Mouse (Mus musculus): Measurements from ENCODE around the gene Atp8b3. TPM values are rescaled to one million over a fixed set of nuclear protein-coding genes. Genes with fewer than 3 reads are reported as not detected.

The Atp8b3 gene
- total RNA-seq (2021): not detected
- polyA plus RNA-seq (2012; rRNA removed): 0.39 and 0.50 TPM in 2 replicates
- long read RNA-seq: 0 reads

- H3K4me3 ChIP-seq: no peak within 1 kb of the TSS
These were observed at the start of gene Atp8b3 for GRCm38 (mm10) chr10:80538710-80539394. TSS of gene Atp8b3 (minus strand) at chr10:80539124.

GRCm38 (mm10) chr10:80587305-80587657 is 48.4 kb upstream of the Atp8b3 start:
- Histone ChIP-seq H3K4me1 (ENCODE audit: control insufficient read depth, insufficient read depth, low read length) (peaks cover 25% of the 10 kb centered on the region), H3K9ac (ENCODE audit: low read depth, low read length) (no peak overlapping the region), H3K79me2 (replicated peaks; ENCODE audit: control insufficient read depth, insufficient read depth, low read length) (peaks cover 5% of the 10 kb centered on the region; the same call in 1 of the 2 replicates), H3K27me3 (ENCODE audit: control insufficient read depth, insufficient read depth, low read length) (no peaks in the 10 kb centered on the region), H3K4me3 (peak overlapping the region; percentile 37), H3K36me3 (ENCODE audit: control insufficient read depth, insufficient read depth, low read length) (no peaks in the 10 kb centered on the region), H3K27ac (peak overlapping the region; percentile 84)
- intact Hi-C loops (cut with DNase I): no loop called here
- peak; percentile 63 for TF ChIP-seq POLR2A (IDR thresholded peaks at IDR 0.05; ENCODE audit: insufficient read depth, low read depth, low read length)
- no peak for TF ChIP-seq CTCF (IDR thresholded peaks at IDR 0.05)
- TF ChIP-seq EP300 (IDR thresholded peaks at IDR 0.05; ENCODE audit: insufficient read depth, low read depth, low read length): peak; percentile 89; the same call in 1 of the 2 replicates
- WGBS: 34% methylated on average over 4 of the region's 4 CpGs
- DNase-seq: peak; percentile 66 to 74

More at GRCm38 (mm10) chr10:80538710-80539394, at the start of gene Atp8b3:
- TF ChIP-seq POLR2A (IDR thresholded peaks at IDR 0.05; ENCODE audit: insufficient read depth, low read depth, low read length) (no peak), CTCF (IDR thresholded peaks at IDR 0.05) (peak; percentile 22; the same call in 1 of the 2 replicates), EP300 (IDR thresholded peaks at IDR 0.05; ENCODE audit: insufficient read depth, low read depth, low read length) (no peak)
- H3K36me3 ChIP-seq (ENCODE audit: control insufficient read depth, insufficient read depth, low read length): no peaks in the 10 kb centered on the region
- intact Hi-C loops (cut with DNase I): no loop called here
- H3K27me3 ChIP-seq (ENCODE audit: control insufficient read depth, insufficient read depth, low read length): no peaks in the 10 kb centered on the region
- H3K4me1 ChIP-seq (ENCODE audit: control insufficient read depth, insufficient read depth, low read length): no peaks in the 10 kb centered on the region; the same call in 1 of the 2 replicates
- 5% methylated on average over 30 of the region's 30 CpGs for WGBS
- DNase-seq: peak; percentile 52 to 74
- no peak within 1 kb of the TSS for H3K27ac ChIP-seq
- no peaks in the 10 kb centered on the region for H3K79me2 ChIP-seq (replicated peaks; ENCODE audit: control insufficient read depth, insufficient read depth, low read length)
- no peak within 1 kb of the TSS for H3K9ac ChIP-seq (ENCODE audit: low read depth, low read length)

- 78% methylated on average over 50 of the region's 51 CpGs for WGBS
- intact Hi-C loops (cut with DNase I): no loop called here
These were observed 47.7 kb upstream of the Atp8b3 start for GRCm38 (mm10) chr10:80586407-80587304.

GRCm38 (mm10) chr10:80585581-80585980 is 46.7 kb upstream of the Atp8b3 start:
- intact Hi-C loops (cut with DNase I): no loop called here
- TF ChIP-seq POLR2A (IDR thresholded peaks at IDR 0.05; ENCODE audit: insufficient read depth, low read depth, low read length) (no peak), CTCF (IDR thresholded peaks at IDR 0.05) (no peak), EP300 (IDR thresholded peaks at IDR 0.05; ENCODE audit: insufficient read depth, low read depth, low read length) (no peak)
- Histone ChIP-seq H3K36me3 (ENCODE audit: control insufficient read depth, insufficient read depth, low read length) (no peaks in the 10 kb centered on the region), H3K27me3 (ENCODE audit: control insufficient read depth, insufficient read depth, low read length) (no peaks in the 10 kb centered on the region), H3K4me1 (ENCODE audit: control insufficient read depth, insufficient read depth, low read length) (peaks cover 25% of the 10 kb centered on the region), H3K27ac (peak overlapping the region; percentile 84), H3K9ac (ENCODE audit: low read depth, low read length) (no peak overlapping the region), H3K4me3 (peak overlapping the region; percentile 37; the same call in 1 of the 2 replicates), H3K79me2 (replicated peaks; ENCODE audit: control insufficient read depth, insufficient read depth, low read length) (peaks cover 5% of the 10 kb centered on the region; the same call in 1 of the 2 replicates)
- DNase-seq: no peak
- 82% methylated on average over 8 of the region's 8 CpGs for WGBS

More at GRCm38 (mm10) chr10:80586407-80587304, 47.7 kb upstream of the Atp8b3 start:
- Histone ChIP-seq H3K79me2 (replicated peaks; ENCODE audit: control insufficient read depth, insufficient read depth, low read length) (peaks cover 5% of the 10 kb centered on the region; the same call in 1 of the 2 replicates), H3K4me3 (peak overlapping the region; percentile 37), H3K9ac (ENCODE audit: low read depth, low read length) (peak overlapping the region; percentile 67), H3K27me3 (ENCODE audit: control insufficient read depth, insufficient read depth, low read length) (no peaks in the 10 kb centered on the region), H3K4me1 (ENCODE audit: control insufficient read depth, insufficient read depth, low read length) (peaks cover 25% of the 10 kb centered on the region), H3K27ac (peak overlapping the region; percentile 84), H3K36me3 (ENCODE audit: control insufficient read depth, insufficient read depth, low read length) (no peaks in the 10 kb centered on the region)
- TF ChIP-seq EP300 (IDR thresholded peaks at IDR 0.05; ENCODE audit: insufficient read depth, low read depth, low read length) (no peak), CTCF (IDR thresholded peaks at IDR 0.05) (no peak), POLR2A (IDR thresholded peaks at IDR 0.05; ENCODE audit: insufficient read depth, low read depth, low read length) (no peak)
- DNase-seq: no peak

GRCm38 (mm10) chr10:80584642-80585552 is 46.0 kb upstream of the Atp8b3 start:
- Histone ChIP-seq H3K27me3 (ENCODE audit: control insufficient read depth, insufficient read depth, low read length) (no peaks in the 10 kb centered on the region), H3K9ac (ENCODE audit: low read depth, low read length) (no peak overlapping the region; the same call in 1 of the 2 replicates), H3K27ac (peak overlapping the region; percentile 84), H3K4me3 (no peak overlapping the region), H3K4me1 (ENCODE audit: control insufficient read depth, insufficient read depth, low read length) (peaks cover 24% of the 10 kb centered on the region), H3K36me3 (ENCODE audit: control insufficient read depth, insufficient read depth, low read length) (no peaks in the 10 kb centered on the region), H3K79me2 (replicated peaks; ENCODE audit: control insufficient read depth, insufficient read depth, low read length) (peaks cover 5% of the 10 kb centered on the region; the same call in 1 of the 2 replicates)
- no peak for TF ChIP-seq EP300 (IDR thresholded peaks at IDR 0.05; ENCODE audit: insufficient read depth, low read depth, low read length)
- no peak for TF ChIP-seq CTCF (IDR thresholded peaks at IDR 0.05)
- TF ChIP-seq POLR2A (IDR thresholded peaks at IDR 0.05; ENCODE audit: insufficient read depth, low read depth, low read length): no peak
- intact Hi-C loops (cut with DNase I): no loop called here
- WGBS: 39% methylated on average over 12 of the region's 12 CpGs
- peak in 1 of 2 experiments; percentile 23 for DNase-seq
